Mouse (Mus musculus): ENCODE results near the gene Urb2.

- TF ChIP-seq CTCF (IDR thresholded peaks at IDR 0.05) (no peak), EP300 (IDR thresholded peaks at IDR 0.05) (no peak)
Measured at GRCm38 (mm10) chr8:124044421-124044820, 23.1 kb downstream of the Urb2 start.

Measured in lung, postnatal 0 days (tissue).